Mouse (Mus musculus): ENCODE results near the gene Fam173a. TPM values are rescaled to one million over a fixed set of nuclear protein-coding genes. Genes with fewer than 3 reads are reported as not detected.
A peak's percentile ranks its signal among the peaks of the same experiment; 100 is the strongest.

Fam173a gene
- polyA plus RNA-seq, 1 experiment from 2014 or later = 73.1 TPM

- under 1% methylated on average over 45 of the region's 45 CpGs for WGBS
- peak overlapping the region; percentile 91 for H3K27ac ChIP-seq
- H3K9ac ChIP-seq = peak overlapping the region; percentile 81
- ATAC-seq (ENCODE audit: low FRiP score, low read depth) = peak; percentile 57
- peak overlapping the region; percentile 92 for H3K4me2 ChIP-seq (replicated peaks)
- H3K4me3 ChIP-seq = peak overlapping the region; percentile 87
- peaks cover 23% of the 10 kb centered on the region for H3K36me3 ChIP-seq
- H3K27me3 ChIP-seq = no peaks in the 10 kb centered on the region
- H3K4me1 ChIP-seq = peaks cover 48% of the 10 kb centered on the region
- no peaks in the 10 kb centered on the region for H3K9me3 ChIP-seq
Measured at GRCm38 (mm10) chr17:25791843-25792527, 716 bp downstream of the Fam173a start.

- H3K4me1 ChIP-seq = peaks cover 47% of the 10 kb centered on the region
- H3K36me3 ChIP-seq = peaks cover 23% of the 10 kb centered on the region
- H3K4me3 ChIP-seq = peak overlapping the region; percentile 87
- H3K9ac ChIP-seq = peak overlapping the region; percentile 81
- WGBS = 27% methylated on average over 19 of the region's 19 CpGs
- H3K27me3 ChIP-seq = no peaks in the 10 kb centered on the region
- peak overlapping the region; percentile 92 for H3K4me2 ChIP-seq (replicated peaks)
- peak overlapping the region; percentile 91; the same call in 1 of the 2 replicates for H3K27ac ChIP-seq
- 0 out of 2 replicates have a peak, but pooled peaks have one; percentile 2 for ATAC-seq (ENCODE audit: low FRiP score, low read depth)
- no peaks in the 10 kb centered on the region for H3K9me3 ChIP-seq
Measured at GRCm38 (mm10) chr17:25791320-25791842, 1.3 kb downstream of the Fam173a start.

GRCm38 (mm10) chr17:25786781-25787504, 5.8 kb downstream of the Fam173a start:
- no peak for ATAC-seq (ENCODE audit: low FRiP score, low read depth)
- Histone ChIP-seq H3K9ac (no peak overlapping the region), H3K4me2 (replicated peaks) (no peak overlapping the region), H3K27ac (no peak overlapping the region), H3K36me3 (peaks cover 46% of the 10 kb centered on the region), H3K27me3 (no peaks in the 10 kb centered on the region), H3K4me1 (peaks cover 33% of the 10 kb centered on the region), H3K9me3 (no peaks in the 10 kb centered on the region), H3K4me3 (no peak overlapping the region)
- 90% methylated on average over 9 of the region's 9 CpGs for whole genome bisulfite sequencing

GRCm38 (mm10) chr17:25786280-25786679, 6.4 kb downstream of the Fam173a start, which contains the start of gene Ccdc78:
Gene Ccdc78 (plus strand): TSS chr17:25786580.
- peaks cover 27% of the 10 kb centered on the region for H3K4me1 ChIP-seq
- H3K4me3 ChIP-seq = peak within 1 kb of the TSS; percentile 73
- H3K27me3 ChIP-seq = no peaks in the 10 kb centered on the region
- WGBS = 76% methylated on average over 3 of the region's 3 CpGs
- peaks cover 52% of the 10 kb centered on the region for H3K36me3 ChIP-seq
- ATAC-seq (ENCODE audit: low FRiP score, low read depth) = no peak
- H3K4me2 ChIP-seq (replicated peaks) = peak within 1 kb of the TSS; percentile 86
- peak within 1 kb of the TSS; percentile 92 for H3K27ac ChIP-seq
- H3K9ac ChIP-seq = peak within 1 kb of the TSS; percentile 90
- no peaks in the 10 kb centered on the region for H3K9me3 ChIP-seq

GRCm38 (mm10) chr17:25785281-25785745, 7.4 kb downstream of the Fam173a start, which contains the start of gene Haghl:
Gene Haghl (minus strand): TSS chr17:25785673.
- Histone ChIP-seq H3K27me3 (no peaks in the 10 kb centered on the region), H3K9me3 (no peaks in the 10 kb centered on the region), H3K4me2 (replicated peaks) (peak within 1 kb of the TSS; percentile 86), H3K36me3 (peaks cover 62% of the 10 kb centered on the region), H3K4me1 (peaks cover 18% of the 10 kb centered on the region), H3K27ac (peak within 1 kb of the TSS; percentile 92), H3K4me3 (peak within 1 kb of the TSS; percentile 73), H3K9ac (peak within 1 kb of the TSS; percentile 90)
- under 1% methylated on average over 23 of the region's 23 CpGs for WGBS
- peak; percentile 86 for ATAC-seq (ENCODE audit: low FRiP score, low read depth)

GRCm38 (mm10) chr17:25783861-25784574, 8.7 kb downstream of the Fam173a start:
- H3K9ac ChIP-seq = peak overlapping the region; percentile 90
- peak overlapping the region; percentile 73 for H3K4me3 ChIP-seq
- no peak overlapping the region for H3K27ac ChIP-seq
- no peaks in the 10 kb centered on the region for H3K9me3 ChIP-seq
- no peak for ATAC-seq (ENCODE audit: low FRiP score, low read depth)
- peaks cover 18% of the 10 kb centered on the region for H3K4me1 ChIP-seq
- H3K36me3 ChIP-seq = peaks cover 64% of the 10 kb centered on the region
- H3K4me2 ChIP-seq (replicated peaks) = peak overlapping the region; percentile 86
- no peaks in the 10 kb centered on the region for H3K27me3 ChIP-seq
- WGBS = 79% methylated on average over 15 of the region's 15 CpGs

GRCm38 (mm10) chr17:25783086-25783485, 9.6 kb downstream of the Fam173a start:
- Histone ChIP-seq H3K9ac (peak overlapping the region; percentile 48), H3K27me3 (no peaks in the 10 kb centered on the region), H3K4me2 (replicated peaks) (no peak overlapping the region), H3K9me3 (no peaks in the 10 kb centered on the region), H3K4me3 (no peak overlapping the region), H3K36me3 (peaks cover 64% of the 10 kb centered on the region), H3K27ac (no peak overlapping the region), H3K4me1 (peaks cover 18% of the 10 kb centered on the region)
- no peak for ATAC-seq (ENCODE audit: low FRiP score, low read depth)
- 77% methylated on average over 7 of the region's 7 CpGs for WGBS

- H3K4me1 ChIP-seq = peaks cover 18% of the 10 kb centered on the region
- H3K27me3 ChIP-seq = no peaks in the 10 kb centered on the region
- H3K9me3 ChIP-seq = no peaks in the 10 kb centered on the region
- no peak overlapping the region for H3K4me3 ChIP-seq
- no peak overlapping the region for H3K9ac ChIP-seq
- no peak overlapping the region for H3K4me2 ChIP-seq (replicated peaks)
- peaks cover 70% of the 10 kb centered on the region for H3K36me3 ChIP-seq
- 74% methylated on average over 6 of the region's 6 CpGs for WGBS
- no peak overlapping the region for H3K27ac ChIP-seq
- ATAC-seq (ENCODE audit: low FRiP score, low read depth) = no peak
Measured at GRCm38 (mm10) chr17:25781339-25781738, 11.4 kb downstream of the Fam173a start.

GRCm38 (mm10) chr17:25777948-25778347, 14.8 kb downstream of the Fam173a start:
- H3K27me3 ChIP-seq = no peaks in the 10 kb centered on the region
- no peak overlapping the region for H3K4me3 ChIP-seq
- no peak overlapping the region for H3K9ac ChIP-seq
- H3K36me3 ChIP-seq = peaks cover 58% of the 10 kb centered on the region
- no peaks in the 10 kb centered on the region for H3K9me3 ChIP-seq
- H3K4me2 ChIP-seq (replicated peaks) = no peak overlapping the region
- no peak for ATAC-seq (ENCODE audit: low FRiP score, low read depth)
- peaks cover 9% of the 10 kb centered on the region for H3K4me1 ChIP-seq
- 92% methylated on average over 5 of the region's 5 CpGs for WGBS
- no peak overlapping the region for H3K27ac ChIP-seq

- ATAC-seq (ENCODE audit: low FRiP score, low read depth) = no peak
- H3K9me3 ChIP-seq = no peaks in the 10 kb centered on the region
- H3K27me3 ChIP-seq = no peaks in the 10 kb centered on the region
- H3K36me3 ChIP-seq = peaks cover 34% of the 10 kb centered on the region
- peaks cover 9% of the 10 kb centered on the region for H3K4me1 ChIP-seq
- H3K4me2 ChIP-seq (replicated peaks) = no peak overlapping the region
- H3K27ac ChIP-seq = no peak overlapping the region
- H3K9ac ChIP-seq = no peak overlapping the region
- 81% methylated on average over 10 of the region's 10 CpGs for WGBS
- no peak overlapping the region for H3K4me3 ChIP-seq
Measured at GRCm38 (mm10) chr17:25775318-25776062, 17.2 kb downstream of the Fam173a start.

GRCm38 (mm10) chr17:25773549-25774120, 19.1 kb downstream of the Fam173a start, which contains the start of gene Narfl:
Gene Narfl (plus strand): TSS chr17:25773776.
- under 1% methylated on average over 37 of the region's 37 CpGs for WGBS
- 0 out of 2 replicates have a peak, but pooled peaks cover 3% of the 10 kb centered on the region for H3K27me3 ChIP-seq
- H3K36me3 ChIP-seq = peaks cover 18% of the 10 kb centered on the region
- ATAC-seq (ENCODE audit: low FRiP score, low read depth) = peak; percentile 84
- H3K27ac ChIP-seq = no peak within 1 kb of the TSS
- peak within 1 kb of the TSS; percentile 90 for H3K4me2 ChIP-seq (replicated peaks)
- peak within 1 kb of the TSS; percentile 85 for H3K9ac ChIP-seq
- peaks cover 9% of the 10 kb centered on the region for H3K4me1 ChIP-seq
- H3K9me3 ChIP-seq = no peaks in the 10 kb centered on the region
- peak within 1 kb of the TSS; percentile 69 for H3K4me3 ChIP-seq

Data from limb, embryonic 13.5 days (tissue).